Mouse (Mus musculus) myocyte (in vitro differentiated cells): ENCODE results near the gene Med9. TPM values are rescaled to one million over a fixed set of nuclear protein-coding genes. Genes with fewer than 3 reads are reported as not detected.

Experiments used
- H3K27me3 ChIP-seq: one replicate; pipeline ENCODE4 v1.6.1; 2011; ENCODE audit not compliant: control insufficient read depth, insufficient read depth, insufficient read length
- H3K36me3 ChIP-seq: one replicate; pipeline ENCODE4 v1.6.1; 2011; ENCODE audit not compliant: control insufficient read depth, insufficient read depth
- H3K4me2 ChIP-seq: one replicate; pipeline ENCODE4 v1.6.1; 2011; ENCODE audit warnings: low read depth, control low read depth
- H3K4me3 ChIP-seq: one replicate; pipeline ENCODE4 v1.5.1; 2011; ENCODE audit warnings: mild to moderate bottlenecking, control low read depth, moderate library complexity
- H3K79me2 ChIP-seq: one replicate; pipeline ENCODE4 v1.6.1; 2011; ENCODE audit not compliant: control insufficient read depth, insufficient read depth
- H3ac ChIP-seq: one replicate; pipeline ENCODE4 v1.6.1; 2011; ENCODE audit not compliant: control insufficient read depth, insufficient read length
- CEBPB ChIP-seq: IDR thresholded peaks from 2 replicates; pipeline ENCODE4 v1.6.1; 2011; ENCODE audit warnings: mild to moderate bottlenecking, moderate library complexity; ENCODE audit not compliant: poor library complexity, insufficient read depth, severe bottlenecking
- E2F4 ChIP-seq: IDR thresholded peaks from one replicate; pipeline ENCODE4 v1.6.1; 2011; ENCODE audit warnings: mild to moderate bottlenecking, control low read depth, moderate library complexity; ENCODE audit not compliant: insufficient read depth
- MAX ChIP-seq: IDR thresholded peaks from one replicate; pipeline ENCODE4 v1.6.1; 2011; ENCODE audit warnings: low read depth, mild to moderate bottlenecking, control low read depth
- MYOD1 ChIP-seq, 3 experiments: IDR thresholded peaks; one replicate each; pipeline ENCODE4 v1.6.1; 2011; ENCODE audit warnings: control low read depth in 2 of 3, low read depth in 2 of 3, mild to moderate bottlenecking in 2 of 3, moderate library complexity in 1 of 3; ENCODE audit not compliant: insufficient read length in 2 of 3, control insufficient read depth in 1 of 3
- MYOG ChIP-seq, 3 experiments: IDR thresholded peaks; one replicate each; pipeline ENCODE4 v1.6.1; 2011; ENCODE audit warnings: control low read depth in 2 of 3, low read depth in 2 of 3, mild to moderate bottlenecking in 2 of 3; ENCODE audit not compliant: insufficient read length in 2 of 3, control insufficient read depth in 1 of 3, insufficient read depth in 1 of 3
- POLR2A ChIP-seq: IDR thresholded peaks from one replicate; pipeline ENCODE4 v1.6.1; 2011; ENCODE audit warnings: low read depth, mild to moderate bottlenecking, control low read depth, moderate library complexity; ENCODE audit not compliant: insufficient read length
- POLR2AphosphoS2 ChIP-seq: IDR thresholded peaks from one replicate; pipeline ENCODE4 v1.6.1; 2011; ENCODE audit warnings: low read depth, control low read depth; ENCODE audit not compliant: insufficient read length
- REST ChIP-seq: IDR thresholded peaks from one replicate; pipeline ENCODE4 v1.6.1; 2011; ENCODE audit warnings: mild to moderate bottlenecking, control low read depth, moderate library complexity; ENCODE audit not compliant: insufficient read depth, insufficient read length
- SRF ChIP-seq: IDR thresholded peaks from one replicate; pipeline ENCODE4 v1.6.1; 2011; ENCODE audit warnings: low read depth; ENCODE audit not compliant: control insufficient read depth, insufficient read length
- TCF12 ChIP-seq: IDR thresholded peaks from one replicate; pipeline ENCODE4 v1.6.1; 2011; ENCODE audit warnings: mild to moderate bottlenecking, control low read depth; ENCODE audit not compliant: poor library complexity, insufficient read depth, severe bottlenecking
- TCF3 ChIP-seq: IDR thresholded peaks from one replicate; pipeline ENCODE4 v1.6.1; 2011; ENCODE audit warnings: low read depth, control low read depth; ENCODE audit not compliant: insufficient read length
- USF1 ChIP-seq: IDR thresholded peaks from one replicate; pipeline ENCODE4 v1.6.1; 2011; ENCODE audit warnings: low read depth, mild to moderate bottlenecking, control low read depth, moderate library complexity
- polyA plus RNA-seq: library from polyadenylated mRNA; unstranded; fragments of >200 nt; fragmentation: generic; extraction: Trizol; gene quantifications from one replicate; pipeline ENCODE4 v1.2.1, GENCODE M21; 2012; ENCODE audit warnings: missing spikeins

The Med9 gene
- polyA plus RNA-seq, 1 experiment: 41.6 TPM

GRCm38 (mm10) chr11:59956749-59957148, 8.7 kb downstream of the Med9 start:
- H3K4me2 ChIP-seq: no peak overlapping the region
- no peaks in the 10 kb centered on the region for H3K36me3 ChIP-seq
- no peak overlapping the region for H3K4me3 ChIP-seq
- no peaks in the 10 kb centered on the region for H3K27me3 ChIP-seq
- no peak for TF ChIP-seq TCF3
- no peak for TF ChIP-seq POLR2A
- no peak for TF ChIP-seq POLR2AphosphoS2
- no peak for TF ChIP-seq USF1
- TF ChIP-seq REST: no peak
- H3ac ChIP-seq: no peak overlapping the region
- H3K79me2 ChIP-seq: peaks cover 6% of the 10 kb centered on the region

- no peak overlapping the region for H3K4me3 ChIP-seq
These were observed 11.4 kb downstream of the Med9 start for GRCm38 (mm10) chr11:59959453-59959852.

GRCm38 (mm10) chr11:59960476-59961337, 12.7 kb downstream of the Med9 start:
- Histone ChIP-seq H3K79me2 (peaks cover 4% of the 10 kb centered on the region), H3K4me2 (no peak overlapping the region), H3K36me3 (no peaks in the 10 kb centered on the region), H3ac (no peak overlapping the region), H3K4me3 (no peak overlapping the region), H3K27me3 (no peaks in the 10 kb centered on the region)
- TF ChIP-seq TCF3 (no peak), POLR2AphosphoS2 (no peak)

More at GRCm38 (mm10) chr11:59959453-59959852, 11.4 kb downstream of the Med9 start:
- Histone ChIP-seq H3ac (no peak overlapping the region), H3K36me3 (no peaks in the 10 kb centered on the region), H3K79me2 (peaks cover 4% of the 10 kb centered on the region), H3K27me3 (no peaks in the 10 kb centered on the region), H3K4me2 (no peak overlapping the region)
- TF ChIP-seq CEBPB (no peak), TCF3 (no peak), USF1 (no peak), SRF (no peak), MAX (no peak), POLR2AphosphoS2 (no peak), MYOG (IDR thresholded peaks at IDR 0.05; ENCODE audit: control insufficient read depth in 1 of 3, insufficient read depth in 1 of 3, insufficient read length in 2 of 3, low read depth in 2 of 3) (no peak), MYOD1 (IDR thresholded peaks at IDR 0.05; ENCODE audit: control insufficient read depth in 1 of 3, insufficient read length in 2 of 3, low read depth in 2 of 3) (no peak)

- no peak for TF ChIP-seq E2F4
- no peak for TF ChIP-seq SRF
- no peak for TF ChIP-seq MAX
- TF ChIP-seq USF1: no peak
- no peak for TF ChIP-seq MYOD1 (IDR thresholded peaks at IDR 0.05; ENCODE audit: control insufficient read depth in 1 of 3, insufficient read length in 2 of 3, low read depth in 2 of 3)
- TF ChIP-seq POLR2AphosphoS2: no peak
- no peak overlapping the region for H3ac ChIP-seq
- H3K4me2 ChIP-seq: no peak overlapping the region
- H3K27me3 ChIP-seq: no peaks in the 10 kb centered on the region
- H3K4me3 ChIP-seq: no peak overlapping the region
- H3K36me3 ChIP-seq: no peaks in the 10 kb centered on the region
- peaks cover 4% of the 10 kb centered on the region for H3K79me2 ChIP-seq
These were observed 13.4 kb downstream of the Med9 start for GRCm38 (mm10) chr11:59961338-59961875.

DNA sequence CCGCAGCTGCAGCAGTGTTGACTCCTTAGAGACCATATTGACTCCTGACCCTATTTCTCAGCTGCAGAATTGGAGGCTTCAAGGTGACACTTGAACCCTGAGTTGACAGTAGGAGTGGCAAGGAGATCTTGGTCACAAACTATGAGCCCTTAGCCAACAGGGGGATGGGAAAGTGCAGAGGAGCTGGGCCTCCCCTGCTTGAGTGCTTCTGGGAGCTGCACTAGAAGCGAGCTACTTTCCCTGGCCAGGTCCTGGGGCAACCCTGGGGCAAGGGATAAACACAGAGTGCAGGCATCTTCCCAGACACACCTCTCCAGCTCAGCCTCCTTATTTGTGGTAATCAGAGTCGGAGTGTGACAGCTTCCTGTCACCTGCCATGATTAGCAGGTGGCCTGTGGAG, 14.6 kb downstream of the Med9 start:
- no peak overlapping the region for H3K4me3 ChIP-seq
- no peak overlapping the region for H3ac ChIP-seq
- no peak overlapping the region for H3K4me2 ChIP-seq
- no peak for TF ChIP-seq E2F4
- TF ChIP-seq USF1: no peak
- TF ChIP-seq POLR2A: no peak
- TF ChIP-seq MYOG (IDR thresholded peaks at IDR 0.05; ENCODE audit: control insufficient read depth in 1 of 3, insufficient read depth in 1 of 3, insufficient read length in 2 of 3, low read depth in 2 of 3): no peak
- no peak for TF ChIP-seq POLR2AphosphoS2
- no peak for TF ChIP-seq MYOD1 (IDR thresholded peaks at IDR 0.05; ENCODE audit: control insufficient read depth in 1 of 3, insufficient read length in 2 of 3, low read depth in 2 of 3)
- TF ChIP-seq REST: no peak
- no peak for TF ChIP-seq CEBPB
- TF ChIP-seq TCF12: no peak
- no peak for TF ChIP-seq MAX
- TF ChIP-seq SRF: no peak
- no peak for TF ChIP-seq TCF3
- no peaks in the 10 kb centered on the region for H3K27me3 ChIP-seq
- H3K79me2 ChIP-seq: no peaks in the 10 kb centered on the region
- H3K36me3 ChIP-seq: no peaks in the 10 kb centered on the region
